Mouse (Mus musculus) MEL (cell line): ENCODE measurements around the gene Rpl36al.

Experiments
- CHD2 ChIP-seq: IDR thresholded peaks from 2 replicates; pipeline ENCODE4 v1.6.1; 2011; ENCODE audit warnings: low read length, improper control_type of control experiment
- HCFC1 ChIP-seq: IDR thresholded peaks from 2 replicates; pipeline ENCODE4 v1.6.1; 2012; ENCODE audit warnings: low read depth, mild to moderate bottlenecking, inconsistent platforms, low read length, improper control_type of control experiment, moderate library complexity
- MAFK ChIP-seq: IDR thresholded peaks from 2 replicates; pipeline ENCODE4 v1.6.1; 2011; ENCODE audit warnings: low read depth, mild to moderate bottlenecking, low read length, improper control_type of control experiment, borderline replicate concordance
- POLR2A ChIP-seq, 2 experiments: IDR thresholded peaks; 2 replicates each; pipeline ENCODE4 v1.6.1; 2011 to 2012; ENCODE audit warnings: low read length in 2 of 2, mild to moderate bottlenecking in 2 of 2, control low read depth in 1 of 2, improper control_type of control experiment in 1 of 2, low read depth in 1 of 2, moderate library complexity in 1 of 2; ENCODE audit not compliant: control insufficient read depth in 1 of 2, insufficient read depth in 1 of 2, poor library complexity in 1 of 2
- RCOR1 ChIP-seq: IDR thresholded peaks from 2 replicates; pipeline ENCODE4 v1.6.1; 2012; ENCODE audit warnings: low read depth, mild to moderate bottlenecking, inconsistent platforms, low read length, improper control_type of control experiment
- ZC3H11A ChIP-seq: IDR thresholded peaks from 2 replicates; pipeline ENCODE4 v1.6.1; 2012; ENCODE audit warnings: low read depth, mild to moderate bottlenecking, inconsistent platforms, low read length, improper control_type of control experiment

DNA sequence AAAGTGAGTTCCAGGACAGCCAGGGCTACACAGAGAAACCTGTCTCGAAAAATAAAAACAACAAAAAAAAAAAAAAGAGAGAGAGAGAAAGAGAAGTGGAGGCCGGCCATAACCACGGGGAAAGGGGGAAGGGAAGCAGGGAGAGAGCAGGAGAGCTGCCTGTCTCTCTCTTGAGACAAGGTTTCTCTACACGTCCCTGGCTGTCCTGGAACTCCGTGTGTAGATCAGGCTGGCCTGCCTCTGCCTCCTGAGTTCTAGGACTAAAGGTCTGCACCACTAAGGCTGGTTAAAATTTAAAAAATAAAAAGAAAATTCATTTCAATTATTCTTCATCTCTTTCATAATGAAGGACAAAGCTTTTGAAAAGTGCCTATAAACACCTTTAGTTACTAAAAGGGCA is 7.5 kb upstream of the Rpl36al start:
- TF ChIP-seq POLR2A (IDR thresholded peaks at IDR 0.05; ENCODE audit: control insufficient read depth in 1 of 2, insufficient read depth in 1 of 2, low read depth in 1 of 2, low read length in 2 of 2, poor library complexity in 1 of 2) (no peak), ZC3H11A (no peak), HCFC1 (no peak), MAFK (no peak), CHD2 (no peak), RCOR1 (no peak)
